Mouse (Mus musculus) right cerebral cortex, postnatal 25 days (tissue): Measurements from ENCODE around the gene Ctdspl.

Experiments used
- DNase-seq: peaks from one replicate; pipeline ENCODE4 v3.0.0; 2022

The Ctdspl gene

DNA sequence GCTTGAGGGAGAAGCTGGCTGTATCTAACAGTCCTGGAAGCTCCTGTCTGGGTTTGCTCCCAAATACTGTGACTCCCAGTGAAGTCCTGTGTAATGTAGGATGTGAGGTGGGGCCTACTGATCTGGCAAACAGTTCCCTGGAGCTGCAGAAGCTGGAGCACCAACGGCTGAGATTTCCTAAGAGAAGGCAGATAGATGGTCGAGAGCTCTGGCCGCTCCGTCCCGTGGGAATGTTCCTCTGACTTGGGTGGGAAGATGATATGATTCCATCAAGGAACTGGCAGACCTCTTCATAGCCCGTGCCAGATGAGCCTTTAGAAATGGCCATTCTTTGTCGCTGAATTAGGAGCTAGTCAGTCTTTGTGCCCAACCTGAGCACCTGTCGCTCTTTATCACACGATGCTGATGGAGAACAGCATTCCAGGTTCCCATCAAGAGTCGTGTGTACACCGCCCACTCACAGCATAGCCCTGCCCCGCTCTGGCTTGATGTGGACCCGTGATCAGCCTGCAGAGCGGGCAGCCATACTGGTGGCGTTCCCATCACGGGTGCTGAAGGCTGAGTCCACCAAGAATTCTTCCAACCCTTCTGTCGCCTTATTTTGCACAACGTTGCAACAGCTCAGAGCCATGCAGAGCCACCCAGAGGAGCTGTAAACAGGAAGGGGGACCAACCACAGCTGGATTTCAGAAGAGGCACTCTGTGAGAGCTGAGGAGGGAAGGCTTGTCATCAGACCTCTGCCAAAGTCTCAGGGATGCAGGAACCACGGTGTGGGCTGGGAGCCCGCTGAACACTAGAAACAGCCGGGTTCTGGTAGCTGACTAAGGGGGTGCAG is 65.7 kb downstream of the Ctdspl start:
- peak; percentile 55 for DNase-seq

DNA sequence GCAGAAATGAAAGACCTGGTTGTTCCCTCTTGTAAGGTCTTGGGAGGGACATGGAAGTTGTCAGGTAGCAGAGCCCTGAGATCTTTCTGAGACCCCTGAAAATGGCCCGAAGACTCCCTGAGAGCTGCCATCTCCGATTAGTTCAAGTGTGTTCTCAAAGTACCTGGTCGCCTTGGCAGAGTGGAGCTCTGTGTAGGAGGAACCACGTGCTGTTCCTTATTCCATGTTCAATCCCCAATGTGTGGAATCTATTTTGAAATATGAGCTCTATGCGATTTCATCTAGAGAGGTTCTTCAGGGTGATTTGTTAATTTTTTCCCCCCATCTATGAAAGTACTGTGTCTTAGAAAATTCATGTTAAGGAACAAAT is 66.3 kb downstream of the Ctdspl start:
- DNase-seq: no peak

DNA sequence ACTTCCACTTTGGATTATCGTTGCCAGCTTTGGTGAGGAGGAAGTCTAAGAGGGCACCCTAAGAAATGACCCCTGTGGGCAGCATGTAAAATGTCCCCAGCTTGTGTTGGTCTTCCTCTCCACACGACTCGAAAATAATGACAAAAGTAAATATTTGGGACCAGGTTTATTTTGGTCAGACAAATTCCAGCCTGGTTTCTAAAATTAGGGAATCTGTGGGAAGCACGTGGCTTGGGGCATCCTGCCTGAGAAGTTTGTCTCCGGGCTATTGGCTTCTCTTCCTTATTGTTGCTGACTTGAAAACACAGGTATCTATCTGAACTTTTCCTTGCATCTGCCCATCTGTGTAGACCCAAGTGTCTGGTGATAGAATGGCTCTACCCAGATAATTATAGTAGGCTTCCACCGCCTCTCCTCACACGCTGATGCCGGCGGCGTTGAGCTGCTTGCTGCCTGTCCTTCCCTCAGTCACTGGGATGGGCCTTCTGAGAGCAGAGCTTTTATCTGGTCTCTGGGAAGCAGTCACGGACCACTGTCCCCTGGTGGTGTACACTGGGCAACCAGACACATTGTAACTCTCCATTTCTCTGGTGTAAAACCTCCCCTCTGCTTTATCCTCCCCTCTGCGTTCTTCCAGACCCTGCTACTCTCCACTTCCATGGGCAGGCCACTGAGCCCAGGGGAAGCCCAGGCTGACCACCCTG is 68.4 kb downstream of the Ctdspl start:
- DNase-seq: no peak

DNA sequence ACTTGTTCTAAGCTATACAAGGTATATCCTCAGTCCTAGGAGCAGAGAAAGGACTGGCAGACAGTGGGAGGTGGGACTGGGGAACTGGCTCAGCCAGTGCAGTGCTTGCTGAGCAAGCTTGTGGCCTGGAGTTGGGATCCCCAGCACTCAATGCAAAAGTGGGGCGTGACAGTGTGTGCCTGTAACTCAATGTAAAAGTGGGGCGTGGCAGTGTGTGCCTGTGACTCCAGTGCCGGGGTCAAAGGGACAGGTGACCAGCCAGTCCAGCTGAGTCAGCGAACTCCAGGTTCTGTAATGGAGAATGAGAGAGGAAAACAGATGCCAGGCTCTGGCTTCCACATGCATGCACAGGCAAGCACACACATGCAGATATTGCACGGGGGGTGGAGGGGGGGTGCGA is 69.3 kb downstream of the Ctdspl start:
- DNase-seq: no peak

DNA sequence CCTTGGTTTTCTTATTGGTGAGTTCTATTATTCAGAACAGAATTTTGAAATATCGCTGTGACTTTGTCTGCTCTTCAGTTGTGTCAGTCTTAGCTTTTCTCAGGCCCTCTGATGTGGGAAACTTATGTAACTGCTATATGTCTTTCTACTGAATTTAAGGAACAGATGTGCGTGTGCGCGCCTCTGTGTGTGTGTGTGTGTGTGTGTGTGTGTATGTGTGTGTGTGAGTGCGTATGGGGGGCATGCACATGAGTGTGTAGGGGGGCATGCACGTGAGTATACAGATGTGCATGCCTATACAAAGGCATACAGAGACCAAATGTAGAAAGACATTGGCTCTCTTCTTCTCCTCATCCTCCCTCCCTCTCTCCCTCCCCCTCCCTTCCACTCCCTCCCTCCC is 71.0 kb downstream of the Ctdspl start:
- no peak for DNase-seq

DNA sequence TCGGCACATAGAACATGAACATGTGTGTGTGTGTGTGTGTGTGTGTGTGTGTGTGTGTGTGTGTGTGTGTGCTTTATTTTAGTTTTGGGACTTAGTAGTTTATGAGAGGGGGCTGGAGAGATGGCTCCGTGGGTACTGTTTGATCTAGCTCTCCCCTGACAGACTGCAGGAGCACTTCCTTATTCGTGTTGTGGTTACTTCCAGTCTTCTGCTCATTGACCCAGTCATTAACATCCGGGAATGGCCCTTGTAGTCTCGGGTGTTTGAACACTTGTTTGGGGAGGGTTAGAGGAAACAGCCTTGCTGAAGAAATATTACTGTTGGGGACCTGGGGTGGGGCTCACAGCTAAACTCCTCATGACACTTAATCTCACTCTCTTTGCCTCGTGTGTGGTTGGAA is 73.9 kb downstream of the Ctdspl start:
- no peak for DNase-seq

DNA sequence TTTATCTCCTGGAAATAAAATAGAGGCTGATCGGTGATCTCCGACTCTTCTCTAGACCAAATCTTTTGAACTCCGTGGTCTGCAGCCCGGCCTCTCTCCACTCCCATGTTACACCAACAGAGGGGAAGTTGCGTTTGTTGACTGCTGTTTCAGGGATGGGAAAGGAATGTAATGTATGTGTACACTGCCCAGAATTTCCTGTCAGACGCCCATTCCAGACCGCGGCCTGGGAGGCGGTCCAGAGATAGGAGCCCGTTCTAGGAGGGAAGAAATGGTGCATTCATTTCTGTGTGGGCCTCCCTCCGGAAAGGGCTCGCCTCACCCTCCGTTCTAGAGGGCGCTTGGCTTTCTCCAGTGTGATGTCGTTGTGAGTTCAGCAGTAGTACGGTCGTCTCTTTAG is 76.0 kb downstream of the Ctdspl start:
- DNase-seq: no peak

DNA sequence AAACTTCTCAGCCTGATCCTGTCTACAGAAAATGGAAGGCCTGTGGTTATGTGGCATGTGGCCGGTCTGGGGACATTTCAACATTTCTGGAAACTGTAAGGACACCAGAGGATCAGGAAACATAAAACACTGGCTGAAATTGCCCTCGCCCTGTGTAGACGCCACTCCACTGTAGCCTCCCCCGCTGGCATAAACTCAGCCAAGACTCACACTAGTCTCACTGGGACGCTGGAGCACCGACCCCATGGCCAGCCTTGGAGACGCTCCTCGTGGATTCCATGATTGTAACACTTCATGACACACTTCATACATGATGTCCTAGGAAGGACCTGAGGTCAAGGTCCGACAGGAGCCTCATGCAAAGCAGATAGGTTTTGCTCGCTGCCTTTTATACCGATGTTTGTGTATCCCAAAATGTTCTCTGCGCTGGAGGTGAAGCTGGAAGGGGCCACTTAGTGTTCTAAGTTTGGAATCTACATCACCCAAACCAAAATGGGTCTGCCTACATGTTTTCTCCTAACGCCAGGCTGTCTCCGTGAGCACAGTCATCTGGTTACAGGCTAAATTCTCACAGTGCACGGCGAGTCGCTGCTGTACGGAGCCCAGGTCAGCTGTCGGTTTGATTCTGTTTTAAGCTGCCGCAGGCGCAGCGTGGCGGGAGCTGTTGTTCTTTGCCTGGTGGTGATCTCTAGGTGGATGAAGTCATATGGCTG is 77.9 kb downstream of the Ctdspl start:
- DNase-seq: peak; percentile 67

DNA sequence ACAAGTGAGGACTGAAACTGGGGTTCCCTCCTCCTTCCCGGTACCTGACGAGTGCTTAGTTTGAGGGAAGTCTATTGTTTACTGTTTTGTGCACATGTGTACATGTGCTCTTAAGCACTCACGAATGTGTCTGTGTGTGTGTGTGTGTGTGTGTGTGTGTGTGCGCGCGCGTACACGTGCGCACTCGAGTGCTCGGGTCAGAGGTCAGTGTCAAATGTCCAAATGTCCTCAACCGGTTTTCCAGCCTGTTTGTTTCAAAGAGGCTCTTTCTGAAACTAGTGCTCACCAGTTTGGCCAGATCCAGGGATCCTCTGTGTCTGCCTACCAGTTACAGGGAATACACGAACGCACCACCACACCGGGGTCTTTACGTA is 78.4 kb downstream of the Ctdspl start:
- no peak for DNase-seq

DNA sequence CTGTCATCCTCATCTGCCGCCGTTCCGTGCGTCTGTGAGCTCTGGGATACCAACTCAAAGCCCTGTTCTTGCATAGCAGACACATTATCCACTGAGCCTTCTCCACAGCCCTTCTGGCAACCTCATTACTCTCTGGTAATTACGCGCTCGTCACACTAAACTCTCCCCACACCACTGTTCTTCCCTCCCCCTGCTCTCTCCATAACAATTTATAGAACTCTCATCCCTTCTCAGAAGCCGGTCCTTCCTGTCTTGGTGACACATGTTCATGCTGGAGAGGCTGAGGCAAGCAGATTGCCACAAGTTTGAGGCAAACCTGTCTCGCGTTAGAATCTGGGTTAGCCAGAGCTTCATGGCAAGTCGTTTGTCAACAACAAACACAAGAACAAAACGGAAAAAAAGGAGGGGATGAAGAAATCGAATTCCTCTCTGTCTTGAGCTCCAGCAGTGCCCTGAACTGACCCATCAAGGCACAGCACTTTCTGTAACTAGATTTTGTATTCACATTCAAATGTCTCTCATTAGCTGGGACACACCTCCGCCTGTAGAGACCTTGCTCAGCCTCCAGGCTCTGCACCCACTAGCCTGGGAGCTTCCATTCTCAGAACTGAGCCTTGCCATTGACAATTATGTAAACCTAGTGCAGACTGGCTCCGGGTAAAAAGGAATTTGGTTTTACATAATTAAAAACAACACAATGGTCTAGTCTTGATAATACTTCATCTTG is 79.2 kb downstream of the Ctdspl start:
- no peak for DNase-seq

DNA sequence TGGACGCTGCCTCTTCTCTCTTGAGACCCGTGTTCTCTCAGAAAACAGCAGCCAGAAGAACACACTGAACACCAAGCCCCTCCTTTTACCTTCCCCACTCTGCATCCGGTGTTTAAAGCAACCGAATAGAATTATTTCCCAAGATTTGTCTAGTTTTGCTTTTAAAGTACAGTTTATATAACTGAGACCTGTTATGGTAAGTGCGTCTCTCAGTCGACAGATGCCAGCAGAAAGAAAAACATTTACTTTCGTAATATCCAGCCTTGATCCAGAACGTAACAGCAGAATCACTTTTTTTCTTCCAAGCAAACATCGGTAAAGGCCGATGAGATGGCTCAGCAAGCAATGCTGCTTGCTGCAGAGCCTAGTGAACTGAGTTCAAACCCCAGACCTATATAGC is 81.0 kb downstream of the Ctdspl start:
- DNase-seq: no peak

DNA sequence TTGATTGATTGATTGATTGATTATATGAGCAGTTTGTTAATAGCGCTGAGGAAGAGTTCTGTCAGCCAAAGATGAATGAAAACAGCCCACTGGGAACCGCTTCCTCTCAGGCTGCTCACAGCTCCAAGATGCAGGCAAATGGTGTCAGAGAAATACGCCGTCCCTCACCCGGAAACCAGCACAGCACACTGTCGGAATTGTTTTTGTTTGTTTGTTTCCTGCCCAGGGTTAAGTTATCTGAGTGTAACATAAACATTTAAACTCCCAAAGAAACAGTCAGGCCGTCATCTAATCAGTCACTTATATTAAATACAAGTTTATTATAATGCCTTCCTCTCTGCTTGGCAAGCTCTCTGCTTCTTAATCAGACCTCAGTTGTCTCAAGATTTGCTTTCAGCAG is 82.6 kb downstream of the Ctdspl start:
- DNase-seq: no peak

DNA sequence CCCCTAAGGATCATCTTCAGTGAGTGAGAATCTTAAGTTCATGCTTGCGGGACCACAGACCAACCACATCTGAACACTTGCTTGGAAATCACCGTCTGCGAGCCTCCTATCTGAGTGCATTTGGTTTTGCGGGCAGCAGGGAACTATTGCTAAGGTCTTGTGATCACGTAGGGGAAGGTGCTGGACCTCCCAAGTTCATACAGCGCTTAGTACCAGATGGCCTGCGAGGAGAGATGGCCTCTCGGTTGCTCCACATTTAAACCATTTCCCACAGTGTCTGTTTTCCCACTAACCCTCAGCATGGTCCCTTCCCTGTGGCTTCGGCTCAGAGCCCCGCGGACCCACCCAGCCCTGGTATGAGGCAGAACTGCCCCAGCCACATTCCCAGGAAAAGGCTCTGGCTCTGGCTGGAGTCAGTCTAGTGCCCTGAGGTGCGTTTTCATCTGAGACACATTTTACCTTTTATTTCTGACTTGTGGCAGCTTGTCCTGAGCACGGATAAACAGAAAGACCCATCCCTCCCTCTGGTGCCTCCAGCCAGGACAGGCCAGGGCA is 84.0 kb downstream of the Ctdspl start:
- no peak for DNase-seq

DNA sequence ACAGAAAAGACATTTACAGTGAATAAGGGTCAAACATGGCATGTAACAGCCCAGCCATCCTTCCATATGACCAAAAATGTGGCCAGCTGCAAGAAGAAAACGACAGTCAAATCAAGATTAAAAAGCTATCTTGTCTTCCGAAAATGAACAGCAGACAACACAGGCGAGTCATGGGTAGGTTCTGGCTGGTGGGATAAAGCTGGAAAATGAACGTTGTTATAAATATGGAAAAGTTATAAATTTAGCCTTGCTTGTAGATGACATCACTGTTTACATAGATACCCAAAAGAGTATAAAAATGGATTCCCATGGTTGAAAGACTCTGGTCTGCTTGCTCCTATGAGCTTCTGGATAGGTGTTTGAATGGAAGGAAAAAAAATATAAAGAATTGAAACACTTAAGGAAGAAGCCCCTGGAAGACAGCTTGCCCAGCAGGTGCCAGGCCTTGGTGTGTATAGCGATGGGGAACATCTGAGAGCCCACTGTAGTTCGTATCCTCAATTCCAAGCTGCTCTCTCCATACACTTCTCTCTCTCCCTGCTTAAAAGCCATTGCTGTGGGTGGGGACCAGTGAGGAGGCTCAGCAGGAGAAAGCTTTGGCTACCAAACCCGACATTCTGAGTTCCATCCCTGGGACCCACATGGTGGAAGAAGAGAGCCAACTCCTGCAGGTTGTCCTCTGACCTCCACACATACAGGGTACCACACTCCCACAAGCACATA is 90.7 kb downstream of the Ctdspl start:
- peak; percentile 33 for DNase-seq

DNA sequence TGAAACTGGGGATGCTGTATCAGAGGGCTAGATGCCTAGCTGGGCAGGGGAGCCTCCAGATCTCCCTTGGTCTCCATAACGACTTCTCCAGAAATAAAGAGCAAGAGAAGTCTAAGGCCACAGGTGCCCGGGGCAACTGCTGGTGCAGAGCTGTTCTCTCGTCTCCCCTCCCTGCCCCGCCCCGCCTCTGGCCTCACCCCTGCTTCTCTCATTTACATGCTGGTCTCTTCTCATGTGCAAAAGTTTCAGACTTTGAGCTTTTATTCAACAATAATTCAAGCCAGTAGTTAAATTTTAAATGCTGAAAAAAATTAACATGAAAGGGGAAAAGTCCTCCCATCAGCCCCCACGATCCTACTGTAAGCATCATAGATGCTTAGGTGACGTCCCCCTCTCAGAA is 95.5 kb downstream of the Ctdspl start:
- DNase-seq: no peak

DNA sequence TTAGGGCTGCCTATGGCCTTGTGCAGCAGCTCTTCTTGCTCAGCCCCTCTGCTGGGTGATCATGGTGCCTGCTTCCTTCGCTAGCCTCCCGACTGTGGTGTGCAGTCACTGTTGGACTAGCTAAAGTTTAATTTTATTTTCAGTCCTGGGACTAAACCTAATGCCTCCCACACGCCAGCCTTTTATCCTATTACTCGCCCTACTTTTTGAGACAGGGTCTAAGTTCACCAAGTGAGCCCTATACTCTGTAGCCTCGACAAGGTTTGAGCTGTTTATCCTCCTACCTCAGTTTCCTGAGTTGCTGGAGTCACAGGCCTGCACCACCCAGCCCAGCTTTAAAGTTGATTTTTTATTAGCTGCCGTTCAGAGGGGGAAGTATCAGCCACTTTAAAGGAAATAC is 99.0 kb downstream of the Ctdspl start:
- no peak for DNase-seq

DNA sequence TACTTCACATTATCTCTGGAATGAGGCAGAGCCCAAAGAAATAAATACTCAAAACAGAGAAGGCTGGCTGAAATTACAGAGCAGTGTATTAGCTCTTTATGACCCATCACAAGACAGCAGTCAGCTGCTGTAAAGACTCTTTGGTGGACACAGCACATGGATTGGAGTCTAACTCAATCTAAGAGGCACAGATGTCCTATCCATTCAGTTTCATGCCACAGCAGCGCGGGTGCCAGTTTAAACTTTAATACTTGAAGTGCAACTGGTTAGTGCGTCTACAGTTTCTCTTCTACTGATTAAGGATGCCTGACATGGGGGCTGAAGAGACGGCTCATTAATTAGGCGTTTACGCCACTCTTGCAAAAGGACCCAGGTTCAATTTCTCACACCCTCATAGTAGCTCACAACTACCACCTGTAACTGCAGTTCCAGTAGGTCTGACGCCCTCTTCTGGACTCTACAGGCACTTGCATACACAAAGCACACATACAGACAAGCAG is 99.6 kb downstream of the Ctdspl start:
- no peak for DNase-seq

DNA sequence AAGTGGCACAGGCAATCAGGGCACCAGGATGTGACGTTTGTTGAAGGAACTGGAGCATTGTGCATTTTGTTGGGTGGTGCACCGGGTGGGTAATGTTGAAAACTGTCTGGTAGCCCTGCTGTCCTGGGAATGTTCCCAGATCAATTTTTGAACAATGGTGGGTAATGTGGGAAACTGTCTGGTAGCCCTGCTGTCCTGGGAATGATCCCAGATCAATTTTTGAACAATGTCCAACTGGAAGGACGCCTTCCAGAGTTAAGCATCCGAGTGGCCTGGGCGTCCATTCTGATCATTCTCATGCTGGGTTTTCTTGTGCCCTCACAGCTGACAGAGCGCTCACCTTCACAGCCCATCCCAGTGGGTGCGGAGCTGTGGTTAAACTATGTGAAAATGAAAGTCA is 101.1 kb downstream of the Ctdspl start:
- DNase-seq: no peak

DNA sequence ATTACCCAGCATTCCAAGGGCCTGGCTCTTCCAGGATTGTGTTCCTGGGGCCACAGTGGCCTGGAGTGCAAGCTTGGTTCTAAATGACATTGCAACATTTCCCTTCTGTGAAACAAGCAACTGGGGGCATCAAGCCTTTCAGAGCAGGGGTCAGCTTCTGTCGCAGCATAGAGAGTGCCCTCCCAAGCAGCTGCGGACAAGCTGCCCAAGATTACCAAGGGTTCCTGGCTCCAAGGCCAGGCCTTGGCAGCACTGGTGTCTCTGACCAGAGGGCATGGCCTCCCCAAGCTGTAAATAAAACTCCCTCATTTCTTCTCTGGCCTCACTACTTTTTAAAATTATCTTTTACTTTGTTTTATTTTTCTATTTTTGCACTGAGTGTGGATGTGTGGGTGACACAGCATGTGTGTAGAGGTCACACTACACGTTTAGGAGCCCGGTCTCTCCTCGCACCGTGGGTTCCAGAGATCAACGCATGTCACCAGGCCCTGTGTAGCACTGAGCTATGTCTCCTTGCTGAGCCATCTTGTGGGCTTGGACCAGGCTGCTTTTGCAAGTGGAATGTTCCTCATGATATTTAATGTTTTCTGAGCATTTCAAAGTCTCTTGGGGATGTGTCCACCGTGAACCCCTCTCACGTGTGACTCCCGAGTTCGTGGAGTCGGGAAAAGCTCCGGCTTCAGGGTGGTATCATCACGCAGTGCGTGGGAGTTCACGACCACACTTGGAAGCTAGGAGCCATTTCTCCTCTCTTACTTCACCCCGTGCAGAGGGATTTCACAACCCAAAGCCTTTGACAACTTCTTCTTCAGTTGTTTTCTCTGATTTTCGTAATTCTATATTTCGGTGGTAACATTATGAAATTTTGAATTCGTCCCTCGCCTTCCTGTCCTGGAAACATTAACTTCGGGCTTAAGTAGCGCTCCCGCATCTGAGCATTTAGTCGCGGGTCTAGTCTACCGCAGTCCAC is 102.3 kb downstream of the Ctdspl start:
- DNase-seq: no peak

DNA sequence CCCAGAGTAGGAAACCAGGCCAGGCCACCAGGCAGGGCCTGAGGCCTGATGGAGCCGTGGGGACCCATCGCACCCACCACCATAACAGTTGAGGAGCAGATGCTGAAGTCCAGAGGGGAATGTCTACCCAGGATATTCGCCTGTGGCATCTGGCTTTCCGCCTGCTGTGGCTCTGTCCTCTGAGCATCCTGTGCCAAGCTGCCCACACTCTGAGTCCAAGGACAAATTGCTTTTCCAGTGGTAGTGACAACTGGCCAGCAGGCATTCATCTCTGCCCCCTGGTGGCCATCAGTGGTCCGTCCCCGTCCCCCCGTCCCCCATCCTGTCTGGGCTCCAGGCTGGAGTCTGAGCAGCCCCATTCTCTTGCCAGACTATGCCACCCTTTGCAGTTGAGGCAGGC is 103.3 kb downstream of the Ctdspl start:
- DNase-seq: no peak

DNA sequence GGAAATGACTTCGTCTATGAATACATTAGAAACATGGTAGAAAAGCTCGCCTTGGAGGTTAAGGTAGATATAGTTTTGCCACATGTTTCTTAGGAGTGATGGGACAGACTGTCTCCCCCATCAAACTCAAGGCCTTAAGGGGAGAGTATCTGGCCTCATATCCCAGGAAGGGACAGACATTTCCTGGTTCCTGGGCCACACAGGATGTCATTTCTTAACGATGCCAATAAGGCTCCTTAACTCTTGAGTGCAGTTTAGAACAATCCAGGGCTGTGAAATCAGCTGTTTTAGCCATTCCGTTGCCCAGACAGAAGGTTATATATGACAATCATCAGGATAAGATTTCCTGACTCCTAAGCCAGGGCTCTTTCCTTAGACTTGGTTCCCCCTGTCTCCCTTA is 104.8 kb downstream of the Ctdspl start:
- DNase-seq: no peak
